Mouse (Mus musculus) cerebellum, adult 2 months (tissue): ENCODE data around the gene Gmip. TPM values are rescaled to one million over a fixed set of nuclear protein-coding genes. Genes with fewer than 3 reads are reported as not detected.

Source experiments
- DNase-seq, 2 experiments: peaks; one replicate each; pipeline ENCODE4 v3.0.0; 2021
- H3K27ac ChIP-seq: fragments of 200-500 bp; 2 replicates; pipeline ENCODE4 v1.5.1; 2012; ENCODE audit warnings: low read length, control low read depth, inconsistent platforms; ENCODE audit not compliant: insufficient read depth
- H3K27me3 ChIP-seq: fragments of 200-500 bp; 2 replicates; pipeline ENCODE4 v1.6.1; 2012; ENCODE audit warnings: inconsistent platforms, mild to moderate bottlenecking, low read length, moderate library complexity; ENCODE audit not compliant: control insufficient read depth, insufficient read depth
- H3K4me1 ChIP-seq: fragments of 200-500 bp; 2 replicates; pipeline ENCODE4 v1.6.1; 2011; ENCODE audit warnings: low read length; ENCODE audit not compliant: control insufficient read depth, insufficient read depth
- H3K4me3 ChIP-seq: fragments of 200-500 bp; replicated peaks from 2 replicates; pipeline ENCODE3; 2011; ENCODE audit warnings: mild to moderate bottlenecking, low read depth, low read length, control low read depth; ENCODE audit not compliant: insufficient read depth
- CTCF ChIP-seq: fragments of 200-500 bp; IDR thresholded peaks from 2 replicates; pipeline ENCODE4 v1.5.1; 2011; ENCODE audit warnings: low read depth, mild to moderate bottlenecking, control low read depth, low read length, moderate library complexity, borderline replicate concordance; ENCODE audit not compliant: insufficient read depth
- POLR2A ChIP-seq: fragments of 200-500 bp; IDR thresholded peaks from 2 replicates; pipeline ENCODE4 v1.6.1; 2011; ENCODE audit warnings: low read length, control low read depth, borderline replicate concordance; ENCODE audit not compliant: insufficient read depth
- WGBS: fragments of 180-500 bp; shearing (Covaris S2); methylation state at CpG from one replicate; pipeline ENCODE4 v1.1.7; 2018; 5-methylcytosine and 5-hydroxymethylcytosine counted together
- polyA plus RNA-seq: library from polyadenylated mRNA; depleted of rRNA; stranded (reverse); fragments of >200 nt; gene quantifications from 2 replicates; pipeline ENCODE4 v1.2.3, GENCODE M21; 2012; rRNA removed

Gmip gene
- polyA plus RNA-seq, result 8.2 and 10.1 TPM in 2 replicates

DNA sequence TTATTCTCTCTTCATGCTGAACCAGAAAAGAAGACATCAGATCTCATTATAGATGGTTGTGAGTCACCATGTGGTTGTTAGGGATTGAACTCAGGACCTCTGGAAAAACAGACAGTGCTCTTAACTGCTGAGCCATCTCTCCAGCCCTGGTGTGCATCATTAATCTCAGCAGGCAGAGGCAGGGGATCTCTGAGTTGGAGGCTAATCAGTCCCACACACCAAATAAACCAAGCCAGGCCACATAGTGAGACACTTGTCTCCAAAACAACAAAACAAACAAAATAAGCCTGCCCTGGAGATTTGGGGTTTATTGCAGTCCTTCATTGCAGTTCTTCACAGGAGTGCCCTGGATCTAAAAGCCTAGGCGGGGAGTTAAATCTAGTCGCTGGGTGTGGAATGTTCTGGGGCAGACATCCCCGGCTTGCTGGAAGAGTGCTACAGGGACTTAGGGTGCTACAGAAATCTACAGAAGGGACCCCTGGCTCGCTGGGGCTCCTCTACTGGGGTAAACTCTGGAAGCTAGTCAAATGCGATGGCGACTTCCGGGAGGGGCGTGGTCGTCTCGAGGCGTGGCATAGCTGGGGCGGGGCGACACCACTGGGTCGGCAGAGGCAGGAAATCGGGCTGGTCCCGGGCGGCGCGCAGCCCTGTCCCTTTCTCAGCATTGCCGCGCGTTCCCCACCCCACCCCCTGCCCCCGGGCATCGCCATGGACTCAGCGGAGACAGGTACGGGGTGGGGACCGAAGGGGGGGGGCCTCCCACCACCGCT, at the start of gene Gmip:
Gmip (plus strand) TSS at position 586 of the 770 bp plus-strand sequence.
- peak in 1 of 2 experiments; percentile 29 for DNase-seq
- no peak for TF ChIP-seq CTCF
- no peak for TF ChIP-seq POLR2A
- Histone ChIP-seq H3K27me3 (no peaks in the 10 kb centered on the region), H3K4me1 (0 out of 2 replicates have a peak, but pooled peaks cover 3% of the 10 kb centered on the region), H3K4me3 (peak within 1 kb of the TSS; percentile 49), H3K27ac (no peak within 1 kb of the TSS)
- 9% methylated on average over 26 of the region's 28 CpGs for WGBS

DNA sequence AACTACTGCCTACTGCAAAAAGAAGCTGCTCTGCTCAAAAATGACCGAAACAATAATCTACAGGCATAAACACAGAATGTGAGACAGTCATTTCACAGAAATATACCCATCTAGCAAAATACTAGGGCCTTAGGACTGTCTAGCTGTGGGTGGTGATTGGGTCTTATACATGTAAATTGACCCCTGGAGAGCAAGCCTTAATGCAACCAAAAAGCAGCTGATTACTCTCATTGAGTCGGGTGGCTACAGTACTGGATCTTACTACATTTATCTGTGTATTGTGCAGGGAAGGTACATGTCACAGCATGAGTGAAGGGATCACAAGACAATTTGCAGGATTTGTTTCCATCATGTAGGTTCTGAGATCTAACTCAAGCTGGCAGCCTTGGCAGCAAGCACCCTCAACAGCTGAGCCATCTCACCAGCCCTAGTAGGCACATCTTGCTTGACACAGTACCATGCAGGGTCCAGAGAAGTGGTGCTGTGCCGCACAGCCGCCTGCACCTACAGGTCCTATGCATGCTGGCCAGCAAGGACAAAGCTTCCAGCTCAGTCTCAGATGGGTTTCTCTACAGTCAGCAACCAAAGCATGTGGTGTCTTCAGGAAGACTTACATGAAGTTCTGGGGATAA, 46.5 kb upstream of the Gmip start:
- Histone ChIP-seq H3K4me3 (no peak overlapping the region), H3K27ac (no peak overlapping the region), H3K27me3 (no peaks in the 10 kb centered on the region), H3K4me1 (0 out of 2 replicates have a peak, but pooled peaks cover 3% of the 10 kb centered on the region)
- TF ChIP-seq POLR2A, result no peak
- no peak for TF ChIP-seq CTCF
- DNase-seq, result no peak
- WGBS, result 43% methylated on average over 4 of the region's 4 CpGs

DNA sequence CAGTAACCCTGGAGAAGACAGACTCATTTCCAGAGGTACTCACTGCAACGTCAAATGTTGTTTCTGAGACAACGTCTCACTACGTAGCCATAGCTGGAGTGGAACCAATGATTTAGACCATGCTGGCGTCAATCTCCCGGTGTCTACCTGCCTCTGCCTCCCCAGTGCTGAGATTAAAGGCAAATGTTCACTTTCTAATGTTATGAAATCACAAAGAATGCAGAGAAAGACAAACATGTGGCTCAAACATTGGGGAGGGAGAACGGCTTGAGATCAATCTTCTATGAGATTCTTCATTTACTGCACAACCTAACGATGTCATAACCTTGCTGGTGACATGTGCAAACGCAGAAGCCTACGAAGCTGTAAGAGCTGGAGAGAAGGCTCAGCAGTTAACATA, 37.3 kb upstream of the Gmip start:
- H3K4me1 ChIP-seq, result peaks cover 10% of the 10 kb centered on the region; the same call in 1 of the 2 replicates
- H3K4me3 ChIP-seq, result no peak overlapping the region
- TF ChIP-seq CTCF (no peak), POLR2A (no peak)
- WGBS, result 67% methylated on average over 9 of the region's 9 CpGs
- H3K27me3 ChIP-seq, result no peaks in the 10 kb centered on the region
- no peak for DNase-seq
- H3K27ac ChIP-seq, result no peak overlapping the region

DNA sequence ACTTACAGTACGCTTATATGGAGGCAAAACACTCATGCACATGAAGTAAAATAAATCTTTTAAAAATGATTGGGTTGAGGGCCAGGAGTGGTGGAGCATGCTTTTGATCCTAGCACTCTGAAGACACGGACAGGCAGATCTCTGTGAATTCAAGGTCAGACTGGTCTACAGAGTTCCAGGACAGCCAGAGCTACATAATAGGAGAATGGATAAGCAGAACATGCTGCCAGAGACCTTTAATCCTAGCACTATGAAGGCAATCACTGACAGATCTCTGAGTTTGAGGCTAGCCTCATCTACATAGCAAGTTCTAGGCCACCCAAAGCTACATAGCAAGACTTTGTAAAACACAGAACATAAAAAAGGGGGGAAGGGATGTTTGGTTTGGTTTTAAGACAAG, 36.4 kb upstream of the Gmip start:
- Histone ChIP-seq H3K4me3 (no peak overlapping the region), H3K4me1 (peaks cover 10% of the 10 kb centered on the region; the same call in 1 of the 2 replicates), H3K27ac (no peak overlapping the region), H3K27me3 (no peaks in the 10 kb centered on the region)
- DNase-seq, result no peak
- TF ChIP-seq POLR2A (no peak), CTCF (no peak)
- WGBS, result 78% methylated on average over 2 of the region's 2 CpGs

DNA sequence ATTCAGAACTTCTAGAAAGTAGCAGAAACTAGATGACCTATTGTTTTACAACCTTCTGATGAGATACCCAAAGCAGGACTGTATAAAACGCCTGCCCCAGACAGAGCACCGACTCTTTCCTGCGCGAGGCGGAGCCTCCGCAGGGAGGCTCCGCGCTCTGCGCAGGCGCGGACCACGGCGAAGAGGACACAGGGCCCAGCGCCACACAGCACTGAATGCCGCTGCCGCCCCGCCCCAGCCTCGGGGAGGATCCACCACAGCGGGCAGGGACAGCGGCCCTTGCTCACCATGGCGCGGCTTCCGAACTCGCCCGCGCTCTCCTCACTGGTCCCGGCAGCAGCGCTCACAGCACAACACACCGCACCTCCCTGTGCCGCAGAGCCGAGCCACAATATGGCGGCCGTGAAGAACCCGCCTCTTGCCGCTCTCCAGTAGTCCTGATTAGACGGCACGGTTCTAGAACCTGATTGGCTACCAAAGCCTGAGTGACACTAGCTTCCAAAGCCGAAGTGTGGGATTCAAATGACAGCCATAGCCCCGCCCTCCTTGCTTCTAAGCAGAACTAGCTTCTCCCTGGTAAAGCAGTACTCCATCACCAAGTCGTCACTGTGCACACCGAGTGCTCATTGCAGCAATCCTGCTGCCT, 33.9 kb upstream of the Gmip start, which contains the start of gene Gm20422:
Gm20422 (minus strand) TSS at position 384 of the 646 bp plus-strand sequence.
- H3K27ac ChIP-seq, result peak within 1 kb of the TSS; percentile 96
- DNase-seq, result peak; percentile 93 to 95
- peaks cover 10% of the 10 kb centered on the region; the same call in 1 of the 2 replicates for H3K4me1 ChIP-seq
- H3K4me3 ChIP-seq, result peak within 1 kb of the TSS; percentile 68
- no peaks in the 10 kb centered on the region for H3K27me3 ChIP-seq
- under 1% methylated on average over 41 of the region's 41 CpGs for whole genome bisulfite sequencing
- no peak for TF ChIP-seq CTCF
- peak; percentile 99 for TF ChIP-seq POLR2A

DNA sequence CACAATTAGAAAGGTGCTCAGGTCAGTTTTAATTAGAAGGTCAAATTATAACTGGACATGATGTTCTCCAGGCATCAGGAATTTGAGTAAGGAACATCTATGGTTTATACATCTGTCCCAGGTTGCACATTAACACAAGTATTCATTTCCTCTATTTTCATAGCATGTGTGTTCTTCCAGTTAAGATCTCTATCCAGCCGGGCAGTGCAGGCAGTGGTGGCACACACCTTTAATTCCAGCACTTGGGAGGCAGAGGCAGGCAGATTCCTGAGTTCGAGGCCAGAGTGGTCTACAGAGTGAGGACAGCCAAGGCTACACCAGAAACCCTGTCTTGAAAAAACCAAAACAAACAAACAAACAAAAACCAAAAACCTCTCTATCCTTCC, 33.3 kb upstream of the Gmip start:
- WGBS, result 61% methylated on average over 2 of the region's 2 CpGs
- TF ChIP-seq POLR2A (no peak), CTCF (no peak)
- Histone ChIP-seq H3K27ac (no peak overlapping the region), H3K4me1 (peaks cover 10% of the 10 kb centered on the region; the same call in 1 of the 2 replicates), H3K27me3 (no peaks in the 10 kb centered on the region), H3K4me3 (peak overlapping the region; percentile 45)
- no peak for DNase-seq

DNA sequence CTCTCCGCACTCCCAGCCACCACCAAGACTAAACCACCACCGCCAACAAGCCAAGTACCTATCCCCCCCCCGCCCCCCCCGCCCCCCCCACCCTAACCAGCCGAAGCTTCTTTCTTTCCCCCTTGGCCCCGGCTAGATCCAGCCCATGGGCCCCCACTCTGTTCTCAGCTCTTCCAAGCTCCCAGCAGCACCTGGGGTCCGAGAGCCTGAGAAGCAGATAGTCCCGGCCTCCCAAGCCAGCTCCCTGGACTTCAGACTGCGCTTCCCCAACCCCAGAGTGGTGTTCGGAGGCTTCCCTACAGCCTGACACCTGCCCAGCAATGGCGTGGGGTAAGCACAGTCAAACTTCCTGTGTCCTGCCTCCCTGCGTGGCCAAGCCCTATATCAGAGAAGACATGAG, 31.4 kb upstream of the Gmip start:
- Histone ChIP-seq H3K27ac (no peak overlapping the region), H3K4me1 (peaks cover 6% of the 10 kb centered on the region; the same call in 1 of the 2 replicates), H3K27me3 (no peaks in the 10 kb centered on the region), H3K4me3 (no peak overlapping the region)
- no peak for DNase-seq
- WGBS, result 65% methylated on average over 10 of the region's 12 CpGs
- TF ChIP-seq POLR2A (no peak), CTCF (no peak)

DNA sequence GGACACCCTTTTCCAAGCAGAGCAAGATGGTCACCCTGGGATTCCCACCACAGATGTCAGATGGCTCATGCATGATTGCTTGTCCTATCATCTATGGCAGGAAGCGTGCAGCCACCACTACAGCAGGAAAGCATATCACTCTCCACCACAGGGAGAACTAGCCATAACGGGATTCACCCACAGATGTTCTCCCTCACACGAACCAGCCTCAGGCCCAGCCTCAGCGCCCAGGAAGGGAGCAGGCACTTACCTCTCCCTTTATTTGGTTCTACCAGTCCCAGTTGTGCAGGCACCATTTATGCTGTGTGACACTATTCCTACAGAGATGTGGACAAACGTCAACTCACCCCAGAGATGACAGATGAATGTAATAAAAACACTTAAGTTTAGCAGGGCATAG, 19.4 kb upstream of the Gmip start:
- peaks cover 4% of the 10 kb centered on the region; the same call in 1 of the 2 replicates for H3K4me1 ChIP-seq
- no peak overlapping the region for H3K27ac ChIP-seq
- no peak overlapping the region for H3K4me3 ChIP-seq
- TF ChIP-seq CTCF (no peak), POLR2A (no peak)
- WGBS, result 76% methylated on average over 5 of the region's 5 CpGs
- no peak for DNase-seq
- no peaks in the 10 kb centered on the region for H3K27me3 ChIP-seq
